Mouse (Mus musculus): ENCODE results near the gene Epn3. TPM values are rescaled to one million over a fixed set of nuclear protein-coding genes. Genes with fewer than 3 reads are reported as not detected.

The Epn3 gene
- not detected for polyA plus RNA-seq (2017; shearing (Covaris generic))

DNA sequence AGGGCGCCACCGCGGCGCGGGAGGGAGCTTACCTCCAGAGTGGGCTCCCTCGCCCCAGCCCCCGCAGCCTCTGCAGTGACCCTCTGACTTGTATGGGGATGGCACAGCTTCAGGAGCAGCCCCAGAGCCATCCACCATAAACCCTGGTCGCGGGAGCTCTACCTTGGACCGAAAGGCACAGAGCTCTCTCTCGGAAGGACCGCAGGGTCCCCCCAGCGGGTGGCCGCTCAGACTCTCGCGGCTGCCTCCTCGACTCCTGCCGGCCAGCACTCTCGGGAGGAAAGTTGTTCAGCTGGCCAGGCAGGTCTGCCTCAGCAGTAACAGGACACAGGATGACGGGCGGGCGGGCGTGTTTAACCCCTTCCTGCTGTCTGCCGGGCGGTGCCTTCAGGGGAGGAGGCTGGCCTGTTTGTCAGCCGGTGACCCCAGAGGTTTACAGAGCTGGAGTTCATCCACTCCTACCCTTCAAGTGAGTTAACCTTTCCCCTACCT, at the start of gene Epn3:
Epn3 (minus strand) TSS at position 314 of the 492 bp plus-strand sequence.

DNA sequence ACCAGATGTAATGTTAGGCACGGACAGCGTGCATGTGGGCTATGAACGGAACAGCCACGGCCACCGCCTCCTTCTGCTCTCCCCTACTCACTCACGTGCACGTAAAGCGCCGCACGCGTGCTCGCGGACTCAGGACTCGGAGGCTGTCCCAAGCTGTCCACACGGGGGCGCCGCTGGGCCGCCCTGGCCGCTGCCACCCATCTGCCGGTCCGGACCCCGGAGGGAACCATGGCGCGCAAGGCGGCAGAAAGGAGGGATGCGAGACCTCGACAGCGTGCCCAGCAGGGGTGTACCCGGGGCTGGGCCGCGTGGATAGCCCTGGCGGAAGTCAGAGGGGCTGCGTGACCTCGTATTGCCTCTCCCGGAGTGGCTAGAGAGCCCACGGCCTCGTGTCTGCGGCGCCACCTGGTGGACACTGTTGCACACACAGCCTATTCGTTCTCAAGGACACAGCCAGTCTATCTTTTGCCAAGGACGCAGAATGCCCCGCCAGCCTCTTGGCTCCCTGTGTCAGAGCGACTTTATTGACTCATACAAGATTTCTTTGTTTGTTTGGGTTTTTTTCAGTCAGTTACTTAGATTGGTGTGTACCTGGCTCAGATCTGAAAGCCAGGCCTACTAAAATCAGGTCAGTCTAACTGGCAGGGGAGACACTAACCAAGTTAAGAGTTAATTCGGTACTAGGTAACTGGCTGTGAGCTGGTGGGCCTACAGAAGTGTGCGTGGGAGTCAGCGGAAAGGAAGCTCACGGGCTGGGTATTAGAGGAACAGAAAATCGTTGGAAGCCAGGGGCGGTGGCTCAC, 49.3 kb upstream of the Epn3 start, which contains the start of gene Rsad1:
Rsad1 (minus strand) TSS at position 368 of the 803 bp plus-strand sequence.

DNA sequence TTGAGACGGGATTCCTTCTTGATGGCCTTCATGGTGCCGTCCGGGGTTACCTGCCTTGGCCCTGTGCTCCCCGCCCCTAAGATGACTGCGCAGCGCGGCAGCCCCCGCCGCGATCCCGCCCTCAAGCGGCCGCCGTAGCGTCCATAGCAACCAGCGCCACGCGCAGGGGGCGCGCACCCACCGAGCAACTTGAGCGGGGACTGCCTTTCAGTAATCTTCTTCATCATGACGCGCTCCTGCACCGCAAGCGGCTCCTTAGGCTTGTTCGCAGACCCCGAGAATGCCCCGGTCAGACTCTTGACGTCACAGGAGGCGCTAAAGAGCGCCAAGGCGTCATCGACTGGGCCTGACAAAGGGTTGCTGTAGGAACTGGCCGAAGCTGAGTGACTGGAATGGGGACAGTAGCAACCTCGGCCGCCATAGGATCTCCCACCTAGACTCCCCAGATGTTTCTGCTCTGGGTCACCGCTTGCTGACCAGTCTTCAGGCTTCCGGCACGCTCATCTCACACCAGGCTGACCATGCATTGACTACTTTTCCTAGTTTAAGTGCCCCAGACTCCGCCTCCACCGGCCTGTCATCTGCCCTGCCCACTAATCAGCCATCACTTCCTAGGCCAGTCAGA, 21.6 kb upstream of the Epn3 start, which contains the start of gene Mycbpap:
Mycbpap (minus strand) TSS at position 524 of the 625 bp plus-strand sequence.

DNA sequence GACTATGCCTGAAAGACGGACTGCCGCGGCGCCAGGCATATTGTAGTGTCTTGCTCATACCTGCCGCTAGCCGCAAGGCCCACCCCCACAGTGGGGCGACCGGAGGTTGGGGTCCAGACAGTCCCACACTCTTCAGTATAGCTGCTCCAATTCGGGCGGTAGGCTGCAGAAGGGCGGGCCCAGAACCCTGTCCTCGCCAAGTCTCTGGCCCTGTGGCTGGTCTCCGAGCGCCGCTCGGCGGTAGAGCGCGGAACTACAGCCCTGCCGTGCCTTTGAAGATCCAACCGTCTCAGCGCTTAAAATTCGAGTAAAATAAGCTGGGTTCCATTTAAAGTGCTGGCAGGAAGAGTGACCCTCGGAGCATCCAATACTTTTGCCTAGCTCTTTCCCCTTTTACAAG, 13.8 kb downstream of the Epn3 start, which contains the start of gene Spata20:
Spata20 (minus strand) TSS at position 179 of the 400 bp plus-strand sequence.

DNA sequence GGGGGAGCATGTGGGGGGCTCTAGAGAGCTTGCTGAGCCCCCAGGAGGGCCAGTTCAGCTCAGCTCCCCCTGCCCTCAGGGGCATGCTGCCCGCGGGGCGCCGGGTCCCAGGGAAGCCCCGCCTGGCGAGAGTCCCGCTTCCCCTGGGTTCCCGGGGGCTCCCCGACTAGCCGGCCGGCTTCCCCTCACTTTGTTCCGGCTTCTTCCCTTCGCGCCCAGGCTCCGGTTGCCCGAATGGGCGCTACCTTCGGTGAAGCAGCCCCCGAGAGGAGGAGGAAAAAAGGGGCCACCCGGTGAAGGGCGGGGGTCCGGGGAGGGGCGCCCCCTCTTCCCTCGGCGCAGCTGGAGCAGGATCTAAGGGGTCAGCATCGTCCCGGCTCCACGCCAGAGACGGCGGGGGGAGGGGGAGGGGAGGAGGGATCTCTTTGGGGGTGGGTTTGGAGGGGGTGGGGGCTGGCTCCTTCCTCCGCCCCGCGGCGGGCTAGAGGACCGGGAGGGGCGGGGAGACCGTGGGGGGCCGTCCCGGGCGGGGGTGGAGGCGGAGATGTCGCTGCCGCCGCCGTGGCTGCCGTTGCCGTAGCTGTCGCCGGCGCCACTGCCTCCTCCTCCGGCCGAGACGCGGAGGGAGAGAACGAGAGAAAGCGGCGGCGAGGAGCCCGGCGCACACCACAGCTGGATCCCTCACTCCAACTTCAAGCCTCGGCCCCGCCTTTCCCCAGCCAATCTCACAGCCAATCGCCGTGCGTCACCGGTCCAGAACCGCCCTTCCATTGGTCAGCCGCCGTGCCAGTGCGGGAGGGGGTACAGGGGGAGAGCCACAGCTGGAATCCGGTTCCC, 25.8 kb downstream of the Epn3 start, which contains the start of gene Cacna1g:
Cacna1g (minus strand) TSS at position 492 of the 837 bp plus-strand sequence.

Other genes starting within 250 kb of the Epn3 start
- gene Gm21885, start 218.1 kb downstream of the Epn3 start, polyA plus RNA-seq (2017; shearing (Covaris generic)): 0.37 TPM
- gene Luc7l3, start 178.0 kb downstream of the Epn3 start, polyA plus RNA-seq (2017; shearing (Covaris generic)): 112 TPM
- 8.3 TPM for gene Ankrd40, start 172.0 kb downstream of the Epn3 start, polyA plus RNA-seq (2017; shearing (Covaris generic))
- gene Abcc3, start 107.0 kb downstream of the Epn3 start, polyA plus RNA-seq (2017; shearing (Covaris generic)): 5.6 TPM
- gene Cacna1g, start 25.8 kb downstream of the Epn3 start, polyA plus RNA-seq (2017; shearing (Covaris generic)): 0.10 TPM
- not detected for gene Spata20, start 13.8 kb downstream of the Epn3 start, polyA plus RNA-seq (2017; shearing (Covaris generic))
- not detected for gene Mycbpap, start 21.8 kb upstream of the Epn3 start, polyA plus RNA-seq (2017; shearing (Covaris generic))
- 3.3 TPM for gene Rsad1, start 49.3 kb upstream of the Epn3 start, polyA plus RNA-seq (2017; shearing (Covaris generic))
- gene Chad, start 65.1 kb upstream of the Epn3 start, polyA plus RNA-seq (2017; shearing (Covaris generic)): 0.60 TPM
- 6.8 TPM for gene Acsf2, start 101.9 kb upstream of the Epn3 start, polyA plus RNA-seq (2017; shearing (Covaris generic))
- 13.7 TPM for gene Lrrc59, start 129.8 kb upstream of the Epn3 start, polyA plus RNA-seq (2017; shearing (Covaris generic))
- gene Mrpl27, start 153.8 kb upstream of the Epn3 start, polyA plus RNA-seq (2017; shearing (Covaris generic)): 71.8 TPM
- 1.4 TPM for gene Eme1, start 154.0 kb upstream of the Epn3 start, polyA plus RNA-seq (2017; shearing (Covaris generic))
- gene Xylt2, start 177.5 kb upstream of the Epn3 start, polyA plus RNA-seq (2017; shearing (Covaris generic)): 18.9 TPM
- gene Gm11541, start 204.5 kb upstream of the Epn3 start, polyA plus RNA-seq (2017; shearing (Covaris generic)): not detected
- not detected for gene Cdc34b, start 241.8 kb upstream of the Epn3 start, polyA plus RNA-seq (2017; shearing (Covaris generic))